Mouse (Mus musculus): ENCODE results near the gene Arl4d.

Arl4d gene

GRCm38 (mm10) chr11:101680634-101681325 lies 15.4 kb downstream of the Arl4d start:
- DNase-seq = no peak

DNA sequence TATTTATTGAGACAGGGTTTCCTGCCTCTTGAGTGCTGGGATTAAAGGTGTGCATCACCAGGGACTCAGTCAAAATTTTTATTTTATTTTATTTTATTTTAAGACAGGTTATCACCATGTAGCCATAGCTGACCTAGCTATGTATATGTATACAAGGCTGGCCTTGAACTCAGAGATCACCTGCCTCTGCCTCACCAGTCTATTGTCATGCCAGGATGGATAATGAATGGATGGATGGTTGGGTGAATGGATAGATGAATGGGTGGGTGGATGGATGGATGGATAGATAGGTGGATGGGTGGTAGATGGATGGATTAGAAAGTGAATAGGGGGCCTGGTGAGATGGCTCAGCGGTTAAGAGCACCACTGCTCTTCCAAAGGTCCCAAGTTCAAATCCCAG lies 16.6 kb downstream of the Arl4d start:
- no peak for DNase-seq

DNA sequence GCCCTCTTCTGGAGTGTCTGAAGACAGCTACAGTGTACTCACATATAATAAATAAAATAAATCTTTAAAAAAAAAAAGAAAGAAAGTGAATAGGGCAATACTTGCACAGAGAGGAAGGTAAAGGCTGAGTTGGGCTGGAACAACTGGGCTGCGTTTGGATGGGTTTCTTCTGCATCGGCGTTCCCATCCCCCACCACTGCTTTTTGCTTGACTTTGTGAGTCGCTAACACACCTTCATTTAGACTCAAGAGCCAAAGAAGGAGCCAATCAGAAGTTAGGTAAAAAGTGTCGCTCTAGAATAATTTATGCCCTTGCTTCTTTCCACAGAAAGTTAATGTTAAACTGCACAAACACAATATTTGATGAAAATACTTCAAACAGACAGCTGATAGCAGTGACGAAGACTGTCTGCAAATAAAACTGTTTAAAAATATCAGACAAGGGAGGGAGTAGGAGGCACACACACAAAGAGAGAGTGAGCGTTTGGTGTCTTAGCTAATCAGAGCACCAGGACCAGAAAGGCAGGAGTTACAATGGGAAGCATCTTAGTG lies 17.1 kb downstream of the Arl4d start:
- DNase-seq = no peak

- DNase-seq = peak; percentile 38
Observed at GRCm38 (mm10) chr11:101687351-101688301, 22.3 kb downstream of the Arl4d start.

DNA sequence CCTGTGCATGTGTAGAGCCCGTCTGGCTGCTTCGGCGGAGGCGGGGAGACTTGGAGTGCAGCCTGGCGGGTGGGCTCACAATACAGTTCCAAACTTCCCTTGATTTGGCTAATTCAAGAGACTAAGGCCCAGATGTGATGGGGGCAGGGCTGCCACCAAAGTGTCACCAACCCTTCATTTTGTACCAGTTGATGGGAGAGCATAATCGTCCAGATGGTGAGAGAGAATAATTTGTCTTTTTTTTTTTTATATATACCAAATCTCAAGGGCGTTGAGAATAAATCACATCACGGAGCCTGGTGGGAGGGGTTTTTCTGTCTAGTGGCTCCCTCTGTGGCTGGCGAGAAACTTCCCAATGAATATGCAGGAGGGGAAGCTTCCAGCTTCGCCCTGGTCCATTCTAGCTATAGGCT lies 24.4 kb downstream of the Arl4d start:
- DNase-seq = no peak

- DNase-seq = no peak
Observed at GRCm38 (mm10) chr11:101690326-101690725, 25.0 kb downstream of the Arl4d start.

DNA sequence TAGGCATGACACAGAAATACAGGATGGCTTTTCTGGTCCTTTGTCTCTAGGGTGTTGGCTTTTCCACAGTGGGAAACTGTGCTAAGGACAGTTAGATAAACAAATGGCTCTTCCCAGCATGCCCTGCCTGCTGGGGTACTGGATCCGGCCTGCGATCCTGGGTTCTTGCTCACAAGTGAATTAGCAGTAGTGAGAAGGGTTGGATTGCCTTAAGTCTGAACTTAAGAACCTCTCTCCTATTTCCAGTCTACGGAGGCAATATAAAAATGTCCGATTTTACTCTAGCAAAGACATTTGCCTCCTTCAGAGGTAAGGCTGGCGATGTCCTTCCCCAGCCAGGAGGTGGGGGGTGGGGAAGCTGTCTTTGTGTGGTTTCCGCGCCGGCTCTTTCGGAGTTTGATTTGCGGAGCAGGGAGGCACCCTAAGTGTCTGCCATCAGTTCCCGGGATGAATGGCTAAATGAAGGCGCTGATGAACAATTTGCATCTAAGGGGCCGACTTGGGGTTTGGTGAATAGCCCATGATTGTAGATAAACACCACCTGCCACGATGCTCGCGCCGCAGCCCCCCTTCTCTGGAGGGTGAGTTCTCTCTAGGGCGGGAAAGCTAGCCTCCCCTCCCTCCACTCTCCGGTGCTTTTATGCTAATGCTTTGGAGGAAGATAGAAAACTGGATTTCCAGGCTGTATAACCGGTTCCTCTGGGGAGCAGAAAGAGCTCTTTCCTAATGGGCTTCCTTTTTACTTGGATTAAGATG lies 30.7 kb downstream of the Arl4d start:
- DNase-seq = peak; percentile 53

- DNase-seq = peak; percentile 72
Observed at GRCm38 (mm10) chr11:101697156-101697861, 32.0 kb downstream of the Arl4d start.

- DNase-seq = no peak
Observed at GRCm38 (mm10) chr11:101698114-101698513, 32.8 kb downstream of the Arl4d start.

DNA sequence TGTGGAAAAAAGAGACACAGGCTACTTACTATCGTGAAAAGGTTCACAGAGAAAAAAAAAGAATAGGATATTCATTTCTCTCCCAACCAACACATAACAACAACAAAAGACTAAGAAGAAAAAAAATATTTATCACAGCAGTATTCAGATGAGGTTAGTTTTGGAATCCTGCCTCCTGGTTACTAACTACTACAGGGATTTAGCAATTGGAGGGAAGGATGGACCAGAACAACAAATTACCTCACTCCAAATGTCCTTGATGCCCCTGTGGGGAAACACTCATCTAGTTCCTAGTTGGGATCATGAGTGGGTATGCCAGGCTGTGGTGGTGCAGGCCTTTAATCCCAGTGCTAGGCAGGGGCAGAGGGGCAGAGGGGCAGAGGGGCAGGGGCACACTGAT lies 34.2 kb downstream of the Arl4d start:
- DNase-seq = no peak

DNA sequence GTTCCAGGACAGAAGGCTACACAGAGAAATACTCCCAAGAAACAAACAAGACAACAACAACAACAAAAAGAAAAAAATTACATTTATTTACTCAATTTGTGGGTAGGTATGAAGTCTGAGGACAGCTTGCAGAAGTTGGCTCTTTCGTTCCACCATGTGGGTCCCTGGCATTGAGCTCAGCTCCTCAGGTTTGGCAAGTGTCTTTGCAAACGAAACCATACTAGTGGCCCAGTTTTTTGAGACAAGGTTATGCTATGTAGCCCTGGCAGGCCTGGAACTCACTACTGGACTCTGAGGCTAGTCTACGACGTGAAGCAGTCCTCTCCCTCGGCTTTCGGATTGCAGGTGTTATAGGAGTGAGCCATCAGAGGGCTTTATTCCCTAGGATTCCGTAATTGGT lies 34.6 kb downstream of the Arl4d start:
- no peak for DNase-seq

DNA sequence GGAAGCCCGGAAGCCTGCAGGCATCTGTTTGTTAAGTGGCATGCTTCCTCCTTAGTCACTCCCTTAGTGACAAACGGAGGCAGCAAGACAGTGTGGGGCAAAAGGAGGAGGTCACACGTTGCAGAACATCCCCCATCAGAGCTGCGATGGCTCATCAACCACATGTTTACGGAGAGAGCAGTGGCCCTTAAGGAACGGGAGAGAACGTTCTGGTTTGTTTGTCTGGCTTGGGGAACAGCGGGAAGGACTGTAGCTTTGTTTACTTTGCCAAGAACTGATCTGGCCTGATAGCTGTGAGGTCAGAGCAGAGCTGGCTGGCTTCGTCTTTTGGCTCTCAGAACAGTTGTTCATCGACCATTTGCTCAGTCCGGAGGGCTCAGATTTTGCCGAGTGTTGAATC lies 35.1 kb downstream of the Arl4d start:
- no peak for DNase-seq

GRCm38 (mm10) chr11:101704081-101704480 lies 38.7 kb downstream of the Arl4d start:
- no peak for DNase-seq

DNA sequence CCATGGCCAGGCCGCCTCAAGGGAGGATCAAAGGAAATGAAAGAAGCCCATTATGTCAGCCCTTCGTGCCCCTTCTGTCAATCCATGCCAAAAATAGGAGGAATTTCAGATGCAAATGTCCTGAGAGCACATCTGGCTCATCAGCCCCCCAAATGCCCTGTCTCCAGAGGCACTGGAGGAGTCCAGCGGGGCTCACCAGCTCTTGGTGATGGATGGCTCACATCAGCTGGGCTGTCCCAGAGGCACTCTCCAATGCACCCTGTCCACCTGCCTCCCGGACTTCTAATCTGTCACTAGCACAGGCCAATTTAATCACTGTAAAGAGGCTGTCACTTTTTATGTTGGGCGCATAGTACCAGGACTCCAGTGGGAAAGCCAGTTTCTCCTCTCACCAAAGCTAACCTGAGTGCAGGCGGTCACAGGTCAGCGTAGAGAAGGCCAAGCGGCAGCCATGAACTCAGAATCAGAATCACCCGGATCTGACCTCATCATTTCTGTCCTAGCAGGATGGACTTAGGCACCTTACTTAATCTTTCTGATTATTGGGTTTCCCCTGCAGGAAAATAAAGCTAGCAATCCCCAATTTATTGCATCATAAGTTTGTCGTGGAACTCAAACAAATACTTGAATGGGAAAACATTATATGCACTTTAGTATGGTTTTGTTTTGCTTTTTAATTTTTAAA lies 41.6 kb downstream of the Arl4d start:
- DNase-seq = no peak

DNA sequence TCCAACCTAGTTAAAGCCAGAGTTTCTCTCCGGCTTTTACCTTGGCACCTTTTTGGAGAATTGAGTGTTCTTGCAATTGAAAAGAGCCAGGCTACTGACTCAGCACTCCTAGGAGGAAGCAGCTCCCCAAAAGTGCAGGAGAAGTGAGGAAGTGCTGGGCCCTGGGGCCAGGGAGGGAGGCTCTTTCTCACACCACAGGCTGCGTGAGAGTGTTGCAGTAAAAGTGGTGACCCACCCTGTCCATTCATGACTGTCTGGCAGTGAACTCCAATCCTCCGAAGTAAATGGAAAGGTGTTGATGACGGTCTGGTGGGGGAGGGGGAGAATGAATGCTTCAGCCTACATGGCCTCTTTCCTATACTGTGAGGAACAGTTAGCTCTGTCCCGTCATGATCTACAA lies 43.1 kb downstream of the Arl4d start:
- no peak for DNase-seq

DNA sequence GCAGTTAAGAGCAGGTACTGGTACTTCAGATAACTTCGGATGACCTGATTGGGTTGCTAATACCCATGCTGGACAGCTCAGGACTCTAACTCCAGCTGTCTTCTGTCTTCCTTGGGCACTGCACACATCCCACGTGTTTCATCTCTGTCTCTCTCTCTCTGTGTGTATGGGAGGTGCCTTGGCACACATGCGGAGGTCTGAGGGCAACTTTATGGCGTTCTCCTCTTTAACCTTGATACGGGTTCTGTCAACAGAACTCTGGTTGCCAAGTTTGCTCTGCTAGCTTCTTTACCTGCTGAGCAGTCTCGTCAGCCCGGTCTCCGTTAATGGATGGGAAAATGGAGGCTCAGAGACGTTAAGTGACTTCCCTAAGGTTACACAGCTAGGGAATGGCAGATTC lies 47.5 kb downstream of the Arl4d start:
- no peak for DNase-seq

DNA sequence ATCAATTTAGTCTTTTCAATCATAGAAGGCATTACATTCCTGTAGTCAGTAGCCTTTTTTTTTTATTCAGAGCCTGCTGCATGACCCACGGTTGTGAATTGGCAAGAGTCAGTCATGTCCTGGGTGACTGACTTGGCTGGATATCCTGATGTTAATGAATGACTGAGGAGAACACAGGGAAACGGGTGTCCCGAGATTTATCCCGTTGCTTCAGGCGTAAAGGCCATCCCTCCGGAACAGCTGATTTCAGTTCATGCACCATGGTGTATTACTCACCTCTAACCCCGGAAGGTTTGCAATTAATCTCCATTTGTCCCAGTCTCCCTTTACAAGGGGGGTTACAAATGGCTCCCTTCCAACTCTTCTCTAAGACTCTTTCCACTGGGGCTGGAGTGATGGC lies 48.7 kb downstream of the Arl4d start:
- no peak for DNase-seq

Measured in liver (tissue).